Mouse (Mus musculus): ENCODE measurements around the gene Tmem125.

GRCm38 (mm10) chr4:118539904-118540303, 3.9 kb downstream of the Tmem125 start:
- TF ChIP-seq CTCF (IDR thresholded peaks at IDR 0.05; ENCODE audit: insufficient read depth, low read depth, low read length) (no peak), POLR2A (IDR thresholded peaks at IDR 0.05; ENCODE audit: insufficient read depth, low read depth, low read length) (no peak)
